Mouse (Mus musculus) bone marrow, adult 2 months (tissue): Measurements from ENCODE around the gene Olfr24. TPM values are rescaled to one million over a fixed set of nuclear protein-coding genes. Genes with fewer than 3 reads are reported as not detected.
"Not testable (repeated sequence)": the region's sequence is repeated elsewhere in the genome, so short reads cannot be mapped to it uniquely, and the experiment has no call there.

Experiments used
- H3K27ac ChIP-seq: fragments of 200-500 bp; 2 replicates; pipeline ENCODE4 v1.5.1; 2012; ENCODE audit warnings: low read depth, mild to moderate bottlenecking, control low read depth, inconsistent platforms, low read length; ENCODE audit not compliant: control insufficient read depth, poor library complexity, insufficient read depth
- H3K4me1 ChIP-seq: fragments of 200-500 bp; 2 replicates; pipeline ENCODE4 v1.6.1; 2011; ENCODE audit warnings: low read length; ENCODE audit not compliant: control insufficient read depth, insufficient read depth
- H3K4me3 ChIP-seq: fragments of 200-500 bp; replicated peaks from 2 replicates; pipeline ENCODE3; 2011; ENCODE audit warnings: mild to moderate bottlenecking, low read depth, low read length, control low read depth; ENCODE audit not compliant: control insufficient read depth
- CTCF ChIP-seq: fragments of 200-500 bp; IDR thresholded peaks from 2 replicates; pipeline ENCODE4 v1.5.1; 2011; ENCODE audit warnings: low read length, control low read depth; ENCODE audit not compliant: control insufficient read depth, insufficient read depth
- POLR2A ChIP-seq: fragments of 200-500 bp; IDR thresholded peaks from 2 replicates; pipeline ENCODE4 v1.6.1; 2011; ENCODE audit warnings: low read depth, mild to moderate bottlenecking, control low read depth, low read length, borderline replicate concordance; ENCODE audit not compliant: control insufficient read depth
- WGBS: fragments of 180-500 bp; shearing (Covaris S2); methylation state at CpG from one replicate; pipeline ENCODE4 v1.1.7; 2018; 5-methylcytosine and 5-hydroxymethylcytosine counted together
- polyA plus RNA-seq: library from polyadenylated mRNA; stranded (reverse); fragments of >200 nt; gene quantifications from 2 replicates; pipeline ENCODE4 v1.2.4, GENCODE M21; 2011; ENCODE audit warnings: low replicate concordance; ENCODE audit not compliant: missing spikeins, insufficient read depth, insufficient read length

Olfr24 gene
- polyA plus RNA-seq = 0.57 TPM in 1 of 2 replicates, not detected in the other

GRCm38 (mm10) chr9:18763896-18764295 is at the start of gene Olfr24:
Gene Olfr24, minus strand, starts transcription at chr9:18763996.
- Histone ChIP-seq H3K4me3 (no peak within 1 kb of the TSS), H3K27ac (no peak within 1 kb of the TSS), H3K4me1 (no peaks in the 10 kb centered on the region)
- TF ChIP-seq POLR2A (no peak), CTCF (no peak)

GRCm38 (mm10) chr9:18785316-18785715 is 21.5 kb upstream of the Olfr24 start:
- Histone ChIP-seq H3K4me3 (no peak overlapping the region), H3K27ac (no peak overlapping the region), H3K4me1 (no peaks in the 10 kb centered on the region)
- 65% methylated on average over 7 of the region's 7 CpGs for WGBS
- TF ChIP-seq CTCF (no peak), POLR2A (no peak)

GRCm38 (mm10) chr9:18779476-18779875 is 15.7 kb upstream of the Olfr24 start:
- WGBS = 71% methylated on average over 24 of the region's 24 CpGs
- TF ChIP-seq POLR2A (no peak), CTCF (no peak)
- H3K27ac ChIP-seq = no peak overlapping the region
- H3K4me1 ChIP-seq = no peaks in the 10 kb centered on the region
- H3K4me3 ChIP-seq = no peak overlapping the region

GRCm38 (mm10) chr9:18778981-18779380 is 15.2 kb upstream of the Olfr24 start:
- H3K27ac ChIP-seq = no peak overlapping the region
- no peak overlapping the region for H3K4me3 ChIP-seq
- 60% methylated on average over 1 of the region's 1 CpGs for WGBS
- H3K4me1 ChIP-seq = no peaks in the 10 kb centered on the region
- TF ChIP-seq CTCF (no peak), POLR2A (no peak)

- Histone ChIP-seq H3K27ac (no peak overlapping the region), H3K4me3 (no peak overlapping the region), H3K4me1 (no peaks in the 10 kb centered on the region)
- 51% methylated on average over 1 of the region's 1 CpGs for WGBS
- TF ChIP-seq CTCF = no peak
- TF ChIP-seq POLR2A = no peak
Measured at GRCm38 (mm10) chr9:18755595-18755994, 8.2 kb downstream of the Olfr24 start.

- Histone ChIP-seq H3K4me3 (no peak overlapping the region), H3K27ac (no peak overlapping the region), H3K4me1 (no peaks in the 10 kb centered on the region)
- TF ChIP-seq CTCF = no peak
- no peak for TF ChIP-seq POLR2A
- 12% methylated on average over 5 of the region's 5 CpGs for WGBS
Measured at GRCm38 (mm10) chr9:18744639-18745038, 19.2 kb downstream of the Olfr24 start.

- 63% methylated on average over 2 of the region's 2 CpGs for WGBS
- H3K27ac ChIP-seq, H3K4me3 ChIP-seq, H3K4me1 ChIP-seq: not testable (repeated sequence)
Measured at GRCm38 (mm10) chr9:18734177-18734576, 29.6 kb downstream of the Olfr24 start.

- TF ChIP-seq CTCF = no peak
- TF ChIP-seq POLR2A = no peak
- 68% methylated on average over 4 of the region's 4 CpGs for WGBS
- no peak overlapping the region for H3K27ac ChIP-seq
- H3K4me1 ChIP-seq = no peaks in the 10 kb centered on the region
- no peak overlapping the region for H3K4me3 ChIP-seq
Measured at GRCm38 (mm10) chr9:18722712-18723099, 41.1 kb downstream of the Olfr24 start.

- WGBS = 44% methylated on average over 6 of the region's 6 CpGs
- Histone ChIP-seq H3K27ac (no peak overlapping the region), H3K4me3 (no peak overlapping the region), H3K4me1 (no peaks in the 10 kb centered on the region)
- TF ChIP-seq POLR2A = no peak
- TF ChIP-seq CTCF = no peak
Measured at GRCm38 (mm10) chr9:18721931-18722711, 41.7 kb downstream of the Olfr24 start.
